Mouse (Mus musculus) C2C12 (cell line): ENCODE data around the gene Myt1. TPM values are rescaled to one million over a fixed set of nuclear protein-coding genes. Genes with fewer than 3 reads are reported as not detected.

Source experiments
- H3K27me3 ChIP-seq: one replicate; pipeline ENCODE4 v1.6.1; 2011; ENCODE audit not compliant: control insufficient read depth, insufficient read depth, insufficient read length
- H3K36me3 ChIP-seq: one replicate; pipeline ENCODE4 v1.6.1; 2011; ENCODE audit not compliant: control insufficient read depth, insufficient read depth
- H3K4me3 ChIP-seq: one replicate; pipeline ENCODE4 v1.5.1; 2011; ENCODE audit warnings: mild to moderate bottlenecking, control low read depth; ENCODE audit not compliant: poor library complexity, insufficient read depth, severe bottlenecking
- H3K79me2 ChIP-seq: one replicate; pipeline ENCODE4 v1.6.1; 2011; ENCODE audit not compliant: control insufficient read depth, insufficient read depth
- H3K79me3 ChIP-seq: one replicate; pipeline ENCODE4 v1.6.1; 2011; ENCODE audit warnings: low read depth, control low read depth
- H3ac ChIP-seq: one replicate; pipeline ENCODE3; 2011; ENCODE audit warnings: low read depth; ENCODE audit not compliant: control insufficient read depth, insufficient read length
- CEBPB ChIP-seq: IDR thresholded peaks from one replicate; pipeline ENCODE4 v1.6.1; 2011; ENCODE audit warnings: low read depth, mild to moderate bottlenecking, control low read depth, moderate library complexity
- CTCF ChIP-seq: IDR thresholded peaks from one replicate; pipeline ENCODE4 v1.5.1; 2011; ENCODE audit not compliant: control insufficient read depth, insufficient read depth, insufficient read length
- FOSL1 ChIP-seq: IDR thresholded peaks from one replicate; pipeline ENCODE4 v1.8.0; 2011; ENCODE audit warnings: mild to moderate bottlenecking, low read length; ENCODE audit not compliant: poor library complexity, insufficient read depth, severe bottlenecking
- MAX ChIP-seq: IDR thresholded peaks from one replicate; pipeline ENCODE4 v1.6.1; 2011; ENCODE audit warnings: mild to moderate bottlenecking, control low read depth
- MYOD1 ChIP-seq: IDR thresholded peaks from one replicate; pipeline ENCODE4 v1.6.1; 2011; ENCODE audit warnings: low read depth; ENCODE audit not compliant: control insufficient read depth, insufficient read length
- MYOG ChIP-seq: IDR thresholded peaks from one replicate; pipeline ENCODE4 v1.6.1; 2011; ENCODE audit not compliant: control insufficient read depth, insufficient read length; ENCODE audit errors: extremely low read depth
- USF1 ChIP-seq: IDR thresholded peaks from one replicate; pipeline ENCODE4 v1.6.1; 2011; ENCODE audit warnings: low read depth, mild to moderate bottlenecking, control low read depth, moderate library complexity
- polyA plus RNA-seq: library from polyadenylated mRNA; unstranded; fragments of >200 nt; fragmentation: generic; extraction: Trizol; gene quantifications from one replicate; pipeline ENCODE4 v1.2.1, GENCODE M21; 2012; ENCODE audit warnings: missing spikeins

Myt1 gene
- polyA plus RNA-seq, 1 experiment, result not detected

DNA sequence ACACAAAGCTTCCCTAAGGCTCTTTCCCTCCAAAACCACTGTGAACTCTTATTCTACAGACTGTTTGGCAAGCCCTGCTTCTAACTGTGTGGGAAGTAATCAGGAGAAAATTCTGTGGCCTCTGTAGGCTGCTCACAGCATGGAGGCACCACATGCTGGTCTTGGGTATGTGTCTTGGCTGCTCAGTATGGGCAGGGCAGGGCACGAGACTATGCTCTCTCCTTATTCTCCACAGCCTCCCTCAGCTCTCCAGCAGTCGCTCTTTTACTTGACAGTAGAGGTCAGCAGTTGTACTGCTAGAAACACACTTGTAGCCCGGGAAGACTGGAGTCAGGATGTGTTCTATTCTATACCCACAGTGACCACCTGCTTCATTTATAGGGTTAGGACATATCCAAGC is 43.1 kb upstream of the Myt1 start:
- Histone ChIP-seq H3K79me2 (no peaks in the 10 kb centered on the region), H3K36me3 (no peaks in the 10 kb centered on the region), H3K79me3 (no peaks in the 10 kb centered on the region), H3K27me3 (peaks cover 5% of the 10 kb centered on the region), H3ac (no peak overlapping the region), H3K4me3 (no peak overlapping the region)
- TF ChIP-seq USF1 (no peak), CTCF (no peak), FOSL1 (no peak), MYOG (no peak), CEBPB (no peak), MYOD1 (no peak), MAX (no peak)

DNA sequence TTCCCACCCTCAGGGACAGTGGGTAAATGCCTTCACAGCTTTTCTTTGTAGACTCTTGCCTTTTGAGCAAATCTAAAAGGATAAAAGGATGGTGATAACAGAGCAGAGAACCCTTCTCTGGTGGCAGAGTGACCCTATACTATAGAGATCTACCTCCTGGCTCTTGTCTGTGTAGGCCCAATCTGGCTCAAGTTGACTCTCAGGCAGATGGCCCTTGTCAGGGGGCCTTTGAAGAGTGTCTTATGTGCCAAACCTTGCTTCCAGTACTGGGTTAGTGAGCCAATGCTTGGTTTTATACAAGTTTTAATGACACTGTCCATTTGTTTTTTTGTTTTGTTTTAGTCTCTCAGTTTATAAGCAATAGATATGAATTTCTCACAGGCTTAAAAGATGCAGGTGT is 41.9 kb upstream of the Myt1 start:
- H3K79me3 ChIP-seq, result no peaks in the 10 kb centered on the region
- H3K4me3 ChIP-seq, result no peak overlapping the region
- no peaks in the 10 kb centered on the region for H3K27me3 ChIP-seq
- no peak for TF ChIP-seq CEBPB
- TF ChIP-seq CTCF, result no peak
- no peak for TF ChIP-seq MAX
- TF ChIP-seq MYOG, result no peak
- no peak for TF ChIP-seq MYOD1
- no peak for TF ChIP-seq FOSL1
- no peak for TF ChIP-seq USF1
- H3K36me3 ChIP-seq, result no peaks in the 10 kb centered on the region
- no peaks in the 10 kb centered on the region for H3K79me2 ChIP-seq
- H3ac ChIP-seq, result no peak overlapping the region

- no peak for TF ChIP-seq USF1
- peak; percentile 6 for TF ChIP-seq CTCF
- H3K27me3 ChIP-seq, result no peaks in the 10 kb centered on the region
- H3ac ChIP-seq, result no peak overlapping the region
- no peak overlapping the region for H3K4me3 ChIP-seq
- H3K36me3 ChIP-seq, result no peaks in the 10 kb centered on the region
- H3K79me2 ChIP-seq, result no peaks in the 10 kb centered on the region
- no peaks in the 10 kb centered on the region for H3K79me3 ChIP-seq
Measured at GRCm38 (mm10) chr2:181722213-181722612, 40.9 kb upstream of the Myt1 start.

- H3K79me2 ChIP-seq, result no peaks in the 10 kb centered on the region
- no peaks in the 10 kb centered on the region for H3K27me3 ChIP-seq
- no peak overlapping the region for H3ac ChIP-seq
- H3K36me3 ChIP-seq, result no peaks in the 10 kb centered on the region
- no peak overlapping the region for H3K4me3 ChIP-seq
- H3K79me3 ChIP-seq, result no peaks in the 10 kb centered on the region
- TF ChIP-seq MAX (no peak), CTCF (no peak), CEBPB (no peak), USF1 (no peak), MYOD1 (no peak), MYOG (no peak), FOSL1 (no peak)
Measured at GRCm38 (mm10) chr2:181727659-181728262, 35.4 kb upstream of the Myt1 start.

GRCm38 (mm10) chr2:181730051-181730450 is 33.1 kb upstream of the Myt1 start:
- H3K36me3 ChIP-seq, result no peaks in the 10 kb centered on the region
- TF ChIP-seq MAX (no peak), MYOG (no peak), USF1 (no peak), CTCF (no peak), MYOD1 (no peak), CEBPB (no peak), FOSL1 (no peak)
- no peak overlapping the region for H3ac ChIP-seq
- H3K4me3 ChIP-seq, result no peak overlapping the region
- H3K27me3 ChIP-seq, result no peaks in the 10 kb centered on the region
- H3K79me2 ChIP-seq, result no peaks in the 10 kb centered on the region
- H3K79me3 ChIP-seq, result no peaks in the 10 kb centered on the region

- Histone ChIP-seq H3K79me2 (no peaks in the 10 kb centered on the region), H3K36me3 (no peaks in the 10 kb centered on the region), H3K27me3 (no peaks in the 10 kb centered on the region), H3K4me3 (no peak overlapping the region), H3K79me3 (no peaks in the 10 kb centered on the region), H3ac (no peak overlapping the region)
- TF ChIP-seq CTCF, result no peak
- no peak for TF ChIP-seq MAX
- no peak for TF ChIP-seq FOSL1
- TF ChIP-seq MYOG, result no peak
- TF ChIP-seq MYOD1, result no peak
- TF ChIP-seq USF1, result no peak
- TF ChIP-seq CEBPB, result no peak
Measured at GRCm38 (mm10) chr2:181752626-181753025, 10.5 kb upstream of the Myt1 start.
